Mouse (Mus musculus) hindbrain, embryonic 14.5 days (tissue): ENCODE results near the gene Lif. TPM values are rescaled to one million over a fixed set of nuclear protein-coding genes. Genes with fewer than 3 reads are reported as not detected.

Experiments used
- ATAC-seq: fragments of 200-750 bp; cut with Nextera tagmentation; 2 replicates; pipeline ENCODE4 v1.8.0; 2017; ENCODE audit warnings: moderate number of reproducible peaks, mild to moderate bottlenecking, moderate TSS enrichment, moderate library complexity; ENCODE audit not compliant: low FRiP score
- DNase-seq: peaks from one replicate; pipeline ENCODE4 v3.0.0-alpha.2; 2015; ENCODE audit warnings: low spot score
- H3K27ac ChIP-seq: fragments of 300-500 bp; sonication (generic); 2 replicates; pipeline ENCODE4 v1.5.1; 2014; ENCODE audit warnings: mild to moderate bottlenecking, moderate library complexity
- H3K27me3 ChIP-seq: fragments of 300-500 bp; sonication (generic); 2 replicates; pipeline ENCODE4 v1.6.1; 2014; ENCODE audit warnings: mild to moderate bottlenecking, low read length, mixed read lengths; ENCODE audit not compliant: control insufficient read depth, insufficient read depth
- H3K36me3 ChIP-seq: fragments of 300-500 bp; sonication (generic); replicated peaks from 2 replicates; pipeline ENCODE4 v1.6.1; 2014; ENCODE audit not compliant: control insufficient read depth, insufficient read depth
- H3K4me1 ChIP-seq: fragments of 300-500 bp; sonication (generic); replicated peaks from 2 replicates; pipeline ENCODE4 v1.6.1; 2014; ENCODE audit warnings: antibody characterized with exemption, low read length, mixed read lengths; ENCODE audit not compliant: control insufficient read depth, insufficient read depth
- H3K4me2 ChIP-seq: fragments of 300-500 bp; sonication (generic); replicated peaks from 2 replicates; pipeline ENCODE4 v1.6.1; 2014; ENCODE audit warnings: mild to moderate bottlenecking, moderate library complexity
- H3K4me3 ChIP-seq: fragments of 300-500 bp; sonication (generic); replicated peaks from 2 replicates; pipeline ENCODE4 v1.5.1; 2014; ENCODE audit warnings: mild to moderate bottlenecking, low read length
- H3K9ac ChIP-seq: fragments of 300-500 bp; sonication (generic); 2 replicates; pipeline ENCODE4 v1.6.1; 2014
- H3K9me3 ChIP-seq: fragments of 300-500 bp; sonication (generic); 2 replicates; pipeline ENCODE4 v1.6.1; 2016; ENCODE audit warnings: low read length; ENCODE audit not compliant: control insufficient read depth
- WGBS: fragments of 180-500 bp; shearing (Covaris S2); extraction: QIAGEN DNeasy Blood & Tissue Kit; methylation state at CpG from one replicate; pipeline ENCODE4 v1.1.7; 2014; 5-methylcytosine and 5-hydroxymethylcytosine counted together
- polyA plus RNA-seq: library from polyadenylated mRNA; unstranded; fragments of >200 nt; fragmentation: Nextera tagmentation; extraction: Ambion mirVana; gene quantifications from 2 replicates; pipeline ENCODE4 v1.2.1, GENCODE M21; 2014

The Lif gene
- polyA plus RNA-seq, 1 experiment from 2014 or later, result not detected

GRCm38 (mm10) chr11:4226569-4227325, 30.6 kb upstream of the Lif start:
- DNase-seq (no peak), ATAC-seq (no peak)
- Histone ChIP-seq H3K9ac (no peak overlapping the region), H3K9me3 (no peaks in the 10 kb centered on the region), H3K4me1 (no peaks in the 10 kb centered on the region), H3K27ac (no peak overlapping the region), H3K4me2 (no peak overlapping the region), H3K4me3 (no peak overlapping the region), H3K27me3 (no peaks in the 10 kb centered on the region), H3K36me3 (no peaks in the 10 kb centered on the region)
- WGBS, result 86% methylated on average over 5 of the region's 5 CpGs

GRCm38 (mm10) chr11:4228463-4228862, 28.9 kb upstream of the Lif start:
- H3K27ac ChIP-seq, result no peak overlapping the region
- no peak overlapping the region for H3K4me3 ChIP-seq
- H3K9ac ChIP-seq, result no peak overlapping the region
- no peaks in the 10 kb centered on the region for H3K36me3 ChIP-seq
- no peaks in the 10 kb centered on the region for H3K4me1 ChIP-seq
- ATAC-seq, result 0 out of 2 replicates have a peak, but pooled peaks have one; percentile 48
- H3K4me2 ChIP-seq, result no peak overlapping the region
- H3K9me3 ChIP-seq, result no peaks in the 10 kb centered on the region
- no peak for DNase-seq
- H3K27me3 ChIP-seq, result no peaks in the 10 kb centered on the region
- WGBS, result 48% methylated on average over 8 of the region's 8 CpGs

- Histone ChIP-seq H3K4me1 (no peaks in the 10 kb centered on the region), H3K4me3 (no peak overlapping the region), H3K27ac (no peak overlapping the region), H3K27me3 (no peaks in the 10 kb centered on the region), H3K36me3 (no peaks in the 10 kb centered on the region), H3K4me2 (no peak overlapping the region), H3K9ac (no peak overlapping the region), H3K9me3 (no peaks in the 10 kb centered on the region)
- DNase-seq, result no peak
- no peak for ATAC-seq
- WGBS, result 71% methylated on average over 4 of the region's 4 CpGs
Measured at GRCm38 (mm10) chr11:4229841-4230240, 27.5 kb upstream of the Lif start.

GRCm38 (mm10) chr11:4231435-4231834, 25.9 kb upstream of the Lif start:
- DNase-seq (no peak), ATAC-seq (no peak)
- Histone ChIP-seq H3K9me3 (no peaks in the 10 kb centered on the region), H3K9ac (no peak overlapping the region), H3K36me3 (no peaks in the 10 kb centered on the region), H3K4me3 (no peak overlapping the region), H3K27ac (no peak overlapping the region), H3K27me3 (no peaks in the 10 kb centered on the region), H3K4me1 (no peaks in the 10 kb centered on the region), H3K4me2 (no peak overlapping the region)
- 89% methylated on average over 2 of the region's 2 CpGs for WGBS

GRCm38 (mm10) chr11:4232644-4233043, 24.7 kb upstream of the Lif start:
- H3K9ac ChIP-seq, result no peak overlapping the region
- DNase-seq (no peak), ATAC-seq (no peak)
- WGBS, result 71% methylated on average over 12 of the region's 12 CpGs
- H3K27ac ChIP-seq, result no peak overlapping the region
- H3K4me3 ChIP-seq, result no peak overlapping the region
- H3K27me3 ChIP-seq, result no peaks in the 10 kb centered on the region
- H3K36me3 ChIP-seq, result no peaks in the 10 kb centered on the region
- H3K4me1 ChIP-seq, result no peaks in the 10 kb centered on the region
- no peaks in the 10 kb centered on the region for H3K9me3 ChIP-seq
- no peak overlapping the region for H3K4me2 ChIP-seq

- H3K4me2 ChIP-seq, result no peak overlapping the region
- no peak overlapping the region for H3K27ac ChIP-seq
- no peaks in the 10 kb centered on the region for H3K36me3 ChIP-seq
- no peaks in the 10 kb centered on the region for H3K9me3 ChIP-seq
- no peaks in the 10 kb centered on the region for H3K4me1 ChIP-seq
- no peaks in the 10 kb centered on the region for H3K27me3 ChIP-seq
- DNase-seq (no peak), ATAC-seq (no peak)
- 88% methylated on average over 6 of the region's 6 CpGs for WGBS
- H3K4me3 ChIP-seq, result no peak overlapping the region
- no peak overlapping the region for H3K9ac ChIP-seq
Measured at GRCm38 (mm10) chr11:4235052-4235655, 22.2 kb upstream of the Lif start.

GRCm38 (mm10) chr11:4235665-4236545, 21.5 kb upstream of the Lif start, which contains the start of gene Osm:
TSS of gene Osm (plus strand) at chr11:4236420.
- 80% methylated on average over 16 of the region's 16 CpGs for WGBS

GRCm38 (mm10) chr11:4236546-4237067, 20.8 kb upstream of the Lif start:
- Histone ChIP-seq H3K4me1 (no peaks in the 10 kb centered on the region), H3K36me3 (no peaks in the 10 kb centered on the region), H3K4me3 (no peak overlapping the region), H3K27ac (no peak overlapping the region), H3K9ac (no peak overlapping the region), H3K4me2 (no peak overlapping the region), H3K27me3 (no peaks in the 10 kb centered on the region), H3K9me3 (no peaks in the 10 kb centered on the region)
- 88% methylated on average over 21 of the region's 21 CpGs for WGBS
- DNase-seq, result no peak
- ATAC-seq, result no peak

More at GRCm38 (mm10) chr11:4235665-4236545, 21.5 kb upstream of the Lif start, which contains the start of gene Osm:
- Histone ChIP-seq H3K27me3 (no peaks in the 10 kb centered on the region), H3K9ac (no peak within 1 kb of the TSS), H3K4me3 (no peak within 1 kb of the TSS), H3K4me2 (no peak within 1 kb of the TSS), H3K9me3 (no peaks in the 10 kb centered on the region), H3K4me1 (no peaks in the 10 kb centered on the region), H3K36me3 (no peaks in the 10 kb centered on the region), H3K27ac (no peak within 1 kb of the TSS)
- DNase-seq (no peak), ATAC-seq (no peak)

GRCm38 (mm10) chr11:4237389-4237912, 19.9 kb upstream of the Lif start:
- Histone ChIP-seq H3K27ac (no peak overlapping the region), H3K4me3 (no peak overlapping the region), H3K9ac (no peak overlapping the region), H3K36me3 (no peaks in the 10 kb centered on the region), H3K4me2 (no peak overlapping the region), H3K4me1 (no peaks in the 10 kb centered on the region), H3K9me3 (no peaks in the 10 kb centered on the region), H3K27me3 (no peaks in the 10 kb centered on the region)
- WGBS, result 92% methylated on average over 18 of the region's 18 CpGs
- DNase-seq, result no peak
- ATAC-seq, result no peak
